Mouse (Mus musculus): ENCODE results near the gene Unc13b.

DNA sequence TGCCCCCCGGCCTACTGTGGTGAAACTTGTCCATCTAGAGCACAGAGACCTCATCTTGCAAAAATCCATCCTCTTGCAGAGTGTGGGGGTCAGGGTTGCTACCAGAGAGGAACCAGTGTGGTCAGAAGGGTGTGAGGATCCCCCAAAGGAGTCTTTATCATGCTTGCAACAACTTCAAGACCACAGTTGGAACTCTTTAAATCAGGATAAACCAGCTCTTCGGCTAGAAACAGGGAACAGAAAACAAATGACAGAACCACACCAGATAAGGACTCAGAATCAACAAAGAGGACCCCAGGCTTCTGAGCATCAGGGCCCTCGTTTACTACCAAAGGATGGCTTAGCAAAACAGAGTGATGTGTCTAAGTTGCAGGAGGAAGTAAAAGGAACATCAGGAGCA lies 157.7 kb downstream of the Unc13b start:
- no peak for TF ChIP-seq CTCF (IDR thresholded peaks at IDR 0.05; ENCODE audit: extremely low read depth, insufficient read depth, low read length)
- no peak for TF ChIP-seq POLR2A (IDR thresholded peaks at IDR 0.05; ENCODE audit: extremely low read depth, insufficient read depth, low read length)

Measured in cortical plate, adult 2 months (tissue).